Mouse (Mus musculus) forebrain, embryonic 16.5 days (tissue): ENCODE measurements at regions not wholly inside any gene's neighbourhood (a gene's known extent, or its start where the extent isn't known, plus 50 kb on each side); places are given as distances from the start of the nearest gene placed in this dataset.

Source experiments
- ATAC-seq: fragments of 200-750 bp; cut with Nextera tagmentation; 2 replicates; pipeline ENCODE4 v1.8.0; 2017; ENCODE audit warnings: mild to moderate bottlenecking, moderate library complexity
- H3K27ac ChIP-seq: fragments of 300-500 bp; sonication (generic); 2 replicates; pipeline ENCODE4 v1.5.1; 2014; ENCODE audit warnings: low read length, control low read depth
- H3K27me3 ChIP-seq: fragments of 300-500 bp; sonication (generic); replicated peaks from 2 replicates; pipeline ENCODE4 v1.6.1; 2014; ENCODE audit warnings: low read length; ENCODE audit not compliant: control insufficient read depth, insufficient read depth
- H3K36me3 ChIP-seq: fragments of 300-500 bp; sonication (generic); 2 replicates; pipeline ENCODE4 v1.6.1; 2014; ENCODE audit not compliant: control insufficient read depth, insufficient read depth
- H3K4me1 ChIP-seq: fragments of 300-500 bp; sonication (generic); replicated peaks from 2 replicates; pipeline ENCODE4 v1.6.1; 2014; ENCODE audit warnings: low read length; ENCODE audit not compliant: control insufficient read depth, insufficient read depth
- H3K4me2 ChIP-seq: fragments of 300-500 bp; sonication (generic); 2 replicates; pipeline ENCODE4 v1.6.1; 2014; ENCODE audit warnings: mild to moderate bottlenecking, low read length, control low read depth
- H3K4me3 ChIP-seq: fragments of 300-500 bp; sonication (generic); replicated peaks from 2 replicates; pipeline ENCODE4 v1.5.1; 2014; ENCODE audit warnings: mild to moderate bottlenecking, low read length, control low read depth
- H3K9ac ChIP-seq: fragments of 300-500 bp; sonication (generic); replicated peaks from 2 replicates; pipeline ENCODE4 v1.6.1; 2014; ENCODE audit warnings: low read depth, low read length, control low read depth
- H3K9me3 ChIP-seq: fragments of 300-500 bp; sonication (generic); 2 replicates; pipeline ENCODE4 v1.6.1; 2016; ENCODE audit warnings: low read length; ENCODE audit not compliant: control insufficient read depth
- WGBS: fragments of 180-500 bp; shearing (Covaris S2); extraction: QIAGEN DNeasy Blood & Tissue Kit; methylation state at CpG from one replicate; pipeline ENCODE4 v1.1.7; 2014; 5-methylcytosine and 5-hydroxymethylcytosine counted together

DNA sequence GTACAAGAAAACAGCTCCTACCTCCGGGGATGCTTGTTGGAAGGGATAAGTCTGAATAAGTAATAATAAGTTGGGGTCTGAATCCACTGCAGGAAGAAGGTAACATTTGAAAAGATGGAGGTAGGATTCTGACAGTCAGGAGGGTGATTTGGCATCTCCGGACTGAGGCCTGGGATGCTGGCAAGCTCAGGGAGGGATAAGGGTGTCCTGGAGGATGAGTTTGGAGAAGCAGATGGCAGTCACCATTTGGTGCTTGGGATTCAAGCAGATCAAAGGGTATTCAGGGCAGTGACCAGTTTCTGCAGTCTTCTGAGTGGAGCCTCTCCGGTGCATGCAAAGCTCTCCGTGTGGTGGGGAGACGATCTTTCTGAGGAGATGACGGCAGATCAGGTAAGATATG lies 62.9 kb upstream of the Gm2310 start:
- ATAC-seq = no peak
- Histone ChIP-seq H3K4me3 (no peak overlapping the region), H3K27ac (0 out of 2 replicates have a peak overlapping the region, but pooled peaks have one; percentile 13), H3K36me3 (no peaks in the 10 kb centered on the region), H3K9ac (no peak overlapping the region), H3K4me1 (no peaks in the 10 kb centered on the region), H3K4me2 (no peak overlapping the region), H3K9me3 (no peaks in the 10 kb centered on the region), H3K27me3 (no peaks in the 10 kb centered on the region)
- 65% methylated on average over 6 of the region's 6 CpGs for WGBS

DNA sequence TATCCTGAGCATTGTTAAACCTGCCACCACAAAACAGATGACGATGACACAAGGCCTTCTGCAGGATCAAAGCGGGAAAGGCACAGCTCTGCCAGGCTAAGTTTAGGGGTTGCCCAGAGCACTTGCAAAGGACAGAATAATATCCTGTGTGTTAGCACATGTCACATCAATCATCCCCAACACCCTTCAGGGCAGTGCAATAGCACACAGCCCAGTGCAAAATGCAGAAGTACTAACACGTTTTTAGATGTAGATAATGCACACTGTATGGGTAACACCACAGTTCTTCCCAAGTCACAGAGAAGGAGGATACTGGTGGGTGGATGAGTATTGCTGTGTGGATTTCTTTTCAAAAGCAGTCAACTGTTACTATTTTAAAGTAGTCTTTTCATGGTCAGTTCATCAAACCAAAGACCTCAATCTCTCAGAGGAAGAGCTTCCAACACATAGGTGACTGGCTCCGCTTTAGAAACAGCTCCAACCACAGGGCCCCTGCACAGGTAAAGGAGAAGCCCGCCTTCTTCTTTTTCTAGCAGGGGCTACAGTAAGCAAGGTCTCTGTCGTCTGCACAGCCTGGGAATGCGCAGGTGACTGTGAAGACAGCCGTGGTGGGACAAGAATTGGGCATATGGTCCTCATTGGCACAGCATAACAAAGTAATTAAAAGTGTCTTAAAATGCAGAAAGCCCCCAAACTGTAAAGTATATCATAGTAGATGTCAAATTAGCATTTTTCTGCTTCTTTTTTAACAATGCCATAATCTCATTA lies 61.6 kb upstream of the Gm2310 start:
- no peaks in the 10 kb centered on the region for H3K4me1 ChIP-seq
- no peak overlapping the region for H3K9ac ChIP-seq
- no peak overlapping the region for H3K4me2 ChIP-seq
- no peak overlapping the region for H3K4me3 ChIP-seq
- no peaks in the 10 kb centered on the region for H3K36me3 ChIP-seq
- H3K27me3 ChIP-seq = no peaks in the 10 kb centered on the region
- WGBS = 62% methylated on average over 8 of the region's 8 CpGs
- ATAC-seq = peak; percentile 89
- peak overlapping the region; percentile 31 for H3K27ac ChIP-seq
- H3K9me3 ChIP-seq = no peaks in the 10 kb centered on the region

DNA sequence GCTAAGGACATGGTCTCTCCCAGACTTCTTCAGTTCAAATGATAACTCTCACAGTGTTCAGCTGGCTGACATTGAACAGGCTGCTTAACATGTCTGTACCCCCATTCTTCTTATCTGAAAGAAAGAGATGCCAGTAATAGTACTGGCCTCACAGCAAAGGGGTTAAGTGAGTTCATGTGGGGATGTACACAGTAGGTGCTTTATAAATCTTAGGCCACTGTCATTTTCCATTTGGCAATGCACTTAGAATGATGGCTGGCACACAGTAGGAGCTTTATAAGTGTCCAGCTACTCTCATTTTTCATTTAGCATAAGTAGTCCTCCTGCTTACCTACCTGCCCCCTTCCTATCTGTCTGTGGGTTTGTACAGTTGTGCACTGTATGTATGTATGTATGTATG lies 60.3 kb upstream of the Gm2310 start:
- no peak overlapping the region for H3K4me3 ChIP-seq
- H3K27me3 ChIP-seq = no peaks in the 10 kb centered on the region
- no peaks in the 10 kb centered on the region for H3K4me1 ChIP-seq
- no peaks in the 10 kb centered on the region for H3K36me3 ChIP-seq
- no peak overlapping the region for H3K9ac ChIP-seq
- no peaks in the 10 kb centered on the region for H3K9me3 ChIP-seq
- H3K4me2 ChIP-seq = no peak overlapping the region
- H3K27ac ChIP-seq = no peak overlapping the region
- ATAC-seq = no peak

DNA sequence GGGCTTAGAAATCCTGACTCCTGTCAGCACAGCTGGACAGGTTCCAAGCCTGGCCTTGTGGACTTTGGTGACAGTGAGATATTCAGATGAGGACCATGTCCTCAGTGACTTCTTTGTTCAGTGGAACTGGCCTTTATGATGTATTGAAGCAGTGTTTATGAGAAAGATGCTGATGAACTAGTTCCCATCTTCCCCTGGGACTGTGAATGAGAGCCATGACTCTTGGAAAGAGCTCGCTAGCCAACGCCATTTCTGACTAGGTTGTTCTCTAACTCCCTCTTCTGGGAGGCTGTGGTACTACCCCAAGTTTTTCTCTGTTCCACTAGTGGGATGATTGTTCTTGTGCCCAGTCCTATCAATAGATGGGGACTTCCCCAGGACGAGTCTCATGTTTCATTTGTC lies 57.7 kb upstream of the Gm2310 start:
- no peaks in the 10 kb centered on the region for H3K9me3 ChIP-seq
- no peak overlapping the region for H3K27ac ChIP-seq
- no peaks in the 10 kb centered on the region for H3K36me3 ChIP-seq
- H3K4me3 ChIP-seq = no peak overlapping the region
- H3K4me1 ChIP-seq = no peaks in the 10 kb centered on the region
- H3K9ac ChIP-seq = no peak overlapping the region
- ATAC-seq = no peak
- H3K4me2 ChIP-seq = no peak overlapping the region
- no peaks in the 10 kb centered on the region for H3K27me3 ChIP-seq
- 3% methylated on average over 3 of the region's 3 CpGs for WGBS

DNA sequence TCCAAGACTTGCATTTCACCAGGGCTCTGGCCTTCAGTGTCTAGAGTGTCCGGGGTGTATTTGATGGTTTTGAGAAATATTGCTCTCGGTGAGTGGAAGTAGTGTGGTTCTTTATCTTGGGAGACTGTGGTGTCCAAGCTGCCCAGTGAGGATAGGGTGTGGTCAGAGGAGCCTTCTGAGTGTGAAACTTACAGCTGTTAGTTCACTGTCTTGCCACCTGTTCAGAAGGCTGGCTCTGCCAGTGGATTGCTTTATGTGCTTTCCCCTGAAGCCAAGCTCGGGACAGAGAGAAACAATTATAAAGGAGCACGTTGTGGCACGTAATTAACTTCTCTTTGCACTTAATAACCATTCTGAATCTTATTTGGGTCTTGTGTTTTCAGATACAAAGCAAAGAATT lies 57.2 kb upstream of the Gm2310 start:
- Histone ChIP-seq H3K4me1 (no peaks in the 10 kb centered on the region), H3K9me3 (no peaks in the 10 kb centered on the region), H3K27me3 (no peaks in the 10 kb centered on the region), H3K36me3 (no peaks in the 10 kb centered on the region), H3K27ac (no peak overlapping the region), H3K4me2 (no peak overlapping the region), H3K9ac (no peak overlapping the region), H3K4me3 (no peak overlapping the region)
- 63% methylated on average over 5 of the region's 5 CpGs for WGBS
- ATAC-seq = no peak

DNA sequence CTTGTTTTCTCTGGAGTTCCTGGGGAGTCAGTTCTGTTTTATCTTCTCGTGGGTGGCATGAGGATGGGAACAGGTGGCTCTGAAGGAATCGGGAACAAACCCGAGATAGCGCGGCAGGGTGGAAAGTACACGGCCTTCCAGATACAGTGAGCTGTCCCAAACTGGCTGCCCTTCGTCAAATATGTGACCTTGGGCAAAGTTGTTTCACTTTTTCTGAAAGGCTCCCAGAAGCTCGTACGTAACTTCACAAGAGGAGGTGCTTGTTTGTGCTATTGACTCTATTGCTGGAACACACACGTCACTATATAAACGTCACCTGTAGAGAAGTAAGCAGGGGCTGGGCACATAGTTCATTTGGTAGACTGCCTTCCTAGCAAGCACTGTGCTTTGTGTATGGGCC lies 49.9 kb upstream of the Gm2310 start:
- Histone ChIP-seq H3K27me3 (0 out of 2 replicates have a peak, but pooled peaks cover 2% of the 10 kb centered on the region), H3K27ac (peak overlapping the region; percentile 70; the same call in 1 of the 2 replicates), H3K9ac (peak overlapping the region; percentile 60), H3K4me2 (peak overlapping the region; percentile 96), H3K4me1 (peaks cover 11% of the 10 kb centered on the region), H3K4me3 (peak overlapping the region; percentile 68), H3K36me3 (no peaks in the 10 kb centered on the region), H3K9me3 (no peaks in the 10 kb centered on the region)
- 2% methylated on average over 11 of the region's 11 CpGs for WGBS
- peak; percentile 14 for ATAC-seq
